Mouse (Mus musculus) left cerebral cortex, adult 9 months (tissue): ENCODE measurements at regions not wholly inside any gene's neighbourhood (a gene's known extent, or its start where the extent isn't known, plus 50 kb on each side); places are given as distances from the start of the nearest gene placed in this dataset.

Experiments used
- DNase-seq, 2 experiments: peaks; one replicate each; pipeline ENCODE4 v3.0.0; 2022; ENCODE audit warnings: low spot score in 2 of 2

GRCm38 (mm10) chr1:83527803-83528202 is 119.8 kb upstream of the Sphkap start:
- DNase-seq = peak in 1 of 2 experiments; percentile 22

GRCm38 (mm10) chr1:83509356-83509755 is 101.4 kb upstream of the Sphkap start:
- peak; percentile 8 to 11 for DNase-seq

- DNase-seq = peak in 1 of 2 experiments; percentile 53
These were observed 97.4 kb upstream of the Sphkap start for GRCm38 (mm10) chr1:83505386-83505785.

GRCm38 (mm10) chr1:83496888-83497287 is 88.9 kb upstream of the Sphkap start:
- no peak for DNase-seq

GRCm38 (mm10) chr1:83496380-83496779 is 88.4 kb upstream of the Sphkap start:
- DNase-seq = no peak

GRCm38 (mm10) chr1:83495022-83495421 is 87.0 kb upstream of the Sphkap start:
- no peak for DNase-seq

GRCm38 (mm10) chr1:83479111-83479510 is 71.1 kb upstream of the Sphkap start:
- peak in 1 of 2 experiments; percentile 24 for DNase-seq
